Mouse (Mus musculus) ES-CJ7 (cell line): ENCODE data around the gene Aar2.
"Not testable (repeated sequence)": the region's sequence is repeated elsewhere in the genome, so short reads cannot be mapped to it uniquely, and the experiment has no call there.

Experiments
- DNase-seq: peaks from one replicate; pipeline ENCODE4 v3.0.0; 2011; ENCODE audit warnings: low read depth, low spot score

Aar2 gene

GRCm38 (mm10) chr2:156547123-156547891 lies at the start of gene Aar2:
Aar2 (plus strand) TSS chr2:156547584.
- DNase-seq = peak; percentile 83

DNA sequence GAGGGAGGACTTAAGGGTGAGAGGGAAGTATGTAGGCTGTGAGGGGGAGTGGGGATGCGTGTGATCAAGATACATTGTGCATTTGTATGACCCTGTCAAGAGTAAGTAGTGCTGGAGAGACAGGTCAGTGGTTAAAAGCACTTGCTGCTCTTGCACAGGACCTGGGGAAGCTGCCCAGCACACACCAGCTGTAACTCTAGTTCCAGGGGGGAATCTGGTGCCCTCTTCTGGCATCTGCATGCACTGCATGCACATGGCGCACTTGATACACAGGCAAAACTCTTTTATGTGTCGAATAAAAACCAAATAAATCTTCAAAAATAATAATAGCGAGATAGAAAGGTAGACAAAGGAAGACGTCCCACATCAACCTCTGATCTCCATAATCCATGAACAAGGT lies 49.5 kb upstream of the Aar2 start:
- DNase-seq = peak; percentile 53

DNA sequence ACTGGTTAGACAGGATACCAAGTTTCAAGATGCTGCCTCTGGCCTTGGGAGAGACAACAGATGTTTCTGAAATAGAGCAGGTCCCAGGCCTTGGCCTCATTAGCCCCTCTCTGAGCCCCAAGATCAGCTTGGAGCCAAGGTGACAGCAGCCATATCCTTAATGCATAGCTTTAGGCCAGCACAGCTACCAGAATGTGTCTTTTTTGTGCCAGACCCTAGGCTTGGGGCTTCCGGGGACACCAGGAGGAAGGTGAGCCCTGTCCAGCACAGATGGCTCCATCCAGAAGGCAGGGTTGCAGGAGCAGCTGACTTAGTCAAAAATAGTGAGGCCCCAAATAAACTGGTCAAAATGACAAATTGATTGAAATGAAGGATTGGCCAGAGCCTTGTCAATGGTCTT lies 46.4 kb upstream of the Aar2 start:
- no peak for DNase-seq

- DNase-seq = no peak
These were observed 41.9 kb upstream of the Aar2 start for GRCm38 (mm10) chr2:156505533-156505932.

GRCm38 (mm10) chr2:156512028-156512427 lies 35.4 kb upstream of the Aar2 start:
- peak; percentile 34 for DNase-seq

DNA sequence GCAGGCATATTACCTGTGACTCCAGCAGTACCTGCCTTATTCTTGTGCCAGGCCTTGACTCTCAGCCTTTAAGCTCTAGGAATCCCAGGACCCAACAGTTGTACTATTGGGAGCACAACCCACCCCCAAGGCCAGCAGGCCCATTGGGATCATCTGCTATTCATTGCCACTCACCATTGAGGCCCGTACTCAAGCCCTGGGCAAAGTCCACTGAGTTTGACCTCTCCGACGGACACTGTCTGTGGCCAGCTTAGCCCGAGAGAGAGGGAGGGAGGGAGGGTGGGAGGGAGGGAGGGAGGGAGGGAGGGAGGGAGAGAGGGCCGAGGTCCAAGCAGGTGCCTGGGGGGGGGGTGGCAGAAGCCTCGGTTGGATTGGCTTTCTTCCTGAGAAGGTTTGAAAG lies 34.8 kb upstream of the Aar2 start:
- DNase-seq = no peak

DNA sequence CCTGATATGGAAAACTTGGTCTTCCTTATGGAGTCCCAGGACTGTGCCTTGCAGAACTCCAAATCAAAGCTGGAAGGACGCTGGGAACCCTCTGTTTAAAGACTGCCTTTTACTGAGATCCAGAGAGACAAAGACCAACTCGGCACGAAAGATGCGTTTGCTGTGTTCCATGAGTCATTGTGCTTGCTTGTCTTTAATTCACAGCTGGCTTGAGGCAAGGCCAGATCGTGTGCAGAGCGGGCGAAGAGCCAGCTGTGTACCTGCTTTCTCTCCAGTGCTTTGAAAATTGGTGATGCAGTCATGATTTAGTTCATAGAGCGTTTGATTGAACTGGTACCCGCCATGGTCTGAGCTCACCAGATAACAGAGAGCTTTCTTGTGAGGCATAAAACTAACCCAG lies 32.3 kb upstream of the Aar2 start:
- no peak for DNase-seq

DNA sequence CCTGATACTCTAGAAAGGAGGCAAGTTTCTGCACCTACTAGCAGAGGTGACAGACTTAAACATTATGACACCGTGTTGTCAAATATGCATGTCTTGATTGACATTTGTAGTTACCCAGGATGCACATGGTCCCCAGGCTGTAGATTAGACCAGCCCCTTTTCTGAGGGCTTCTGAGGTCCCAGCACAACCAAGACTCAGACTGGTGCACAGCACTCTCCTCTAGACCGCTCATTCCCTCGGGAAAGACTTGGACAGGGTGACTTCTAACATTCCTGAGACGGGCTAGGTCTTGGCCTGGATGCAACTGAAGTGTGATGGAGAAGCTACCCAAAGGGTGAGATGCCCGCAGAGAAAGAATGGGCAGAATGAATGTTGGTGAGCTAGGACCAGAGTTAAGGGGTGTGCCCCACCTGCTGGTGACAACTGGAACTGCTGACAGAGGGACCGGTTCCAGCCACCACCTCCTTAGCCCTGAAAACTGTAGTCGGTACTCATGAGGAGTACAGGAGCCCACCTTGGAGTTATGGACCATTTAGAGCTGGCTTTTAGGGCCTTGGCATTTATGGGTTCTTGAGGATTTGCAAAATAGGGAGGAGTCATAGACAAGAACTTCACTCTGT lies 31.7 kb upstream of the Aar2 start:
- DNase-seq = peak; percentile 37

DNA sequence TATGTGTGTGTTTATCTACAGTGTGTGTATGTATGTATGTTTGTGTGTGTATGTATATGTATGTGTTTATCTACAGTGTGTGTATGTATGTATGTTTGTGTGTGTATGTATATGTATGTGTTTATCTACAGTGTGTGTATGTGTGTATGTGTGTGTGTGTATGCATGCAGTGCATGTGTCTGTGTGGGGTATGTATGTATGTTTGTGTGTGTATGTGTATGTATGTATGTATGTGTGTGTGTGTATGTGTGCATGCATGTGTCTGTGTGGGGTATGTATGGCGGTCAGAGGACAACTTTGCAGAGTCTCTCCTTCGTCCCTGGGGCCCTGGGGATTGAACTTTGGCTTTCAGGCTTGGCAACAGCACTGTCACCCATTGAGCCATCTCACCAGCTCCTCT lies 30.7 kb upstream of the Aar2 start:
- not testable (repeated sequence) for DNase-seq

DNA sequence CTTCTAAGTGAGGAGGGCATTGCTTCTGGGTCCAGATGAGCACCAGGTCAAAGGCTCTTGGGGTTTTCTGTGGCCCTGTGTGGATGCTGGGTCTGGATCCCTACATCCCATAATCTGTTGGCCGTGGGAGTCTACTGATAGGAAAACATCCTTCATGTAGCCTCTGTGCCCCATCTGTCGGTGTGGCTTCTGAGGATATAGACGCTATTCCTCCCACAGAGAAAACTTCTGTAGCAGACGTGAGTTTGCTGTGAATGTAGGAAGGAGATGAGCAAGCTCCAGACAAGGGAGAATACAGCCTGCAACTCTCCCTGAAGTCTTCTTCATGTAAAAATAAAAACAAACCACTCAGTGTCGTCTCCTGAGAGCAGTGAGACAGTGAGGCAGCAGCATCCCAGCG lies 29.1 kb upstream of the Aar2 start:
- DNase-seq = no peak

DNA sequence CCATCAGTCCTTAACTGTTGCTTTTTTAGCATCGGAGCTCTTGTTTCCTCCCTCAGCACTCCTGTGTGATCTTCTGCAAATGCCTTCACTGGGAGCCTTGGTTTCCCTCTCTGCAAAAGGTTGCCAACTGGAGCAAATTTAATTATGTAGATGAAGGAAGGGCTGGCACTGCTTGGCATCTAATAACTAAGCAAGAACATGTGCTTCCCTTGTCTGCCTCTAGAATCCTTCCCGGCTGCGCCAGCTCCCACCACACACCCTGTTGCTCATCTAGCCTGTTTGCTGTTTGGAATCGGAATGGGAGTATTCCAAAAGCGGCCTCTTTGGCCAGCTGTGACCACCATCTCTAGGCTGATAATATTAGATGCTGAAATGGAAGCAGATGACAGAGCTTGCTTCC lies 27.8 kb upstream of the Aar2 start:
- no peak for DNase-seq

- DNase-seq = no peak
These were observed 24.4 kb upstream of the Aar2 start for GRCm38 (mm10) chr2:156522994-156523393.

GRCm38 (mm10) chr2:156524078-156524477 lies 23.3 kb upstream of the Aar2 start:
- no peak for DNase-seq

DNA sequence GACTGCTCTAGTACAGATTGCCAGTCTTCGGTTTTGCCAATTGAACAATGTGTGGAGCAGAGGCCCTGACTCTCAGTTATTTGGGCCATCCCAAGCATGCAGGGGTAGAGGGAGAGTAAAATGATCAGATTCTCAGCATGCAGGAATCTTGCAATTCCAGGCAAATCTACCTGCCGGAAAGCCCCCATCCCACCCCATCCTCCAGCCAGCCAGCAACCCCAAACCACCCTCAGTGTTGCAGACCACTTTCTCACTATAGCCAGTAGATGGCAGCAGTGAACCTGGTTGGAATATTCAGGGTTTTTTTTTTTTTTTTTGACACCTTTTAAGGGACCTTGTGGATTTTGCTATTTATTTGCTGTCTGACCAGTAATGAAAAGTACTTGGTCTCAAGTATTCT lies 17.7 kb upstream of the Aar2 start:
- DNase-seq = peak; percentile 38

- peak; percentile 46 for DNase-seq
These were observed 14.2 kb upstream of the Aar2 start for GRCm38 (mm10) chr2:156533160-156533559.

- DNase-seq = no peak
These were observed 8.4 kb upstream of the Aar2 start for GRCm38 (mm10) chr2:156538817-156539555.

GRCm38 (mm10) chr2:156540991-156541390 lies 6.4 kb upstream of the Aar2 start:
- peak; percentile 63 for DNase-seq

DNA sequence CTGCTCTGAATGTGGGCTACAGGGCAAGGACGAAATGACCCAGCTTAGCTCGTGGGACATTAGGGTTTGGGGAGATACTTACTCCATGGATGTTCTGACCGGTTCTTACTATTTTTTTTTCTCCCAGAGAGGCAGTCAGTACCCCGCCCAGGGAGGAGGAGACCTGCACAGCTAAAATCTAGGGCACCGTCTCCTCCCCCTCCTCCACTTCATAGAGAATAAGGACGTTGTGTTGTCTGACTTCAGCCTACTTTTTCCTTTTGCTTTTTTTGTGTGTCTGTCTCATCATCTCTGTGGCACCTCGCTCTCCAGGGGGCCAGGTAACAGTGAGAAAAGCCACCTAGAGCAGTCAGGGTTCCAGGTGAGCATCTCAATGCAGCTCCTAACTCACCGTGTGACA lies 5.0 kb upstream of the Aar2 start:
- no peak for DNase-seq

GRCm38 (mm10) chr2:156543804-156544203 lies 3.6 kb upstream of the Aar2 start:
- no peak for DNase-seq

- DNase-seq = no peak
These were observed 5.0 kb downstream of the Aar2 start for GRCm38 (mm10) chr2:156552421-156552820.

DNA sequence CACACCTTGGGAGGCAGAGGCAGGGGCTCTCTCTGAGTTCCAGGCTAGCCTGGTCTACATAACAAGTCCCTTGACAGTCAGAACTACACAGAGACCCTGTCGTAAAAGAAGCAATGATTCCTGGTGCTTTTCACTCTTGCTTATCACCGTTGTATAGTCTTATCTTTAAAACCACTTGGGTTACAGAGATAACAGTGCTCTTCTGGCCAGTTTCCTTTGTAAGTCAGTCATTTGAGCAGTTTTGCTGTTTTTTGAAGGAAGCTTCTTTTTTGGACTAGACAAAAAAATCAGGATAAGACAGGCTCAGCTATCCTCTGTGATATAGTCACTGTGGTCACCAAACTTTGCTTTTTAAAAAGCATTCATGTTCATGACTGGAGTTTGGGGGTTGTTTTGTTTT lies 14.4 kb downstream of the Aar2 start:
- DNase-seq = no peak

DNA sequence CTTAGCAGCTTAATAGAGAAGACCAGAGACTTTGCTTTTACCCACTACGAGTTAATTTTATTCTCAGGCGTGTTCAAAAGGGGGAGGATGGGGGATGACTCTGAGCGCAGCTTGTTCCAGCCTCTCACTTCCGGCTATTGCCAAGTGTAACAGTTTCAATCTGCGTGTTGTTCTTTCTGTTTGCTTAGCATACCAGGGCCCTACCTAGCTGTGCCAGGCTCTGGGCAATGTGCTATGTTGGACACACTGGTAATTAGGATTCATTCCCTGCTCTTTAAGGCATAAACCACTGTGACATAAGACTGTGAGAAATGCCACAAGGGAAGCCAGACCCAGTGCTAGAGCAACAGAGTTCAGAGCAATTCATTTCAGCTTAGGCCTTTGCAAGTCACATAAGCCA lies 16.2 kb downstream of the Aar2 start:
- no peak for DNase-seq

DNA sequence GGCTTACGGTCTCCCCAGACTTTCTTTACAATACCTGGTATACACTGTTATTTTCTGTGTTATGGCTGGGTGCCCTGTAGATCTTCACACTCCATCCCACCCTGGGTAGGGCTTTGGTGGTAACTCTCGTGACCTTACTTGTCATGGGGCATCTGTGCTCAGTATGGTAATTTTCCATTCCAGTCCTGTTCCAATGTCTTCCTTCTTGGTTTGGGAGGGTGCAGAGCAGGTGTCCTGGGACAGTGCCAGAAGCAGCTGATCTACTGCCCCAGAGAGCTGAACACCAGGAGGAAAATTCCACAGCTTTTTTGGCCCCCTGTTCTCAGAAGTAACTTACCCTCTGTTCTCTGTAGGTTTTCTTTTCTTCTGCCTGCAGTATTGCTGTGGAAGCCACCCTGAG lies 19.1 kb downstream of the Aar2 start:
- DNase-seq = no peak
